Mouse (Mus musculus) testis, adult 2 months (tissue): ENCODE results near the gene Slc9a3r1. TPM values are rescaled to one million over a fixed set of nuclear protein-coding genes. Genes with fewer than 3 reads are reported as not detected.

Experiments
- H3K27ac ChIP-seq: fragments of 200-500 bp; 2 replicates; pipeline ENCODE4 v1.5.1; 2012; ENCODE audit warnings: low read depth, low read length; ENCODE audit not compliant: control insufficient read depth, insufficient read depth
- H3K27me3 ChIP-seq: fragments of 200-500 bp; 2 replicates; pipeline ENCODE4 v1.6.1; 2012; ENCODE audit warnings: mild to moderate bottlenecking, low read length, moderate library complexity; ENCODE audit not compliant: control insufficient read depth, insufficient read depth
- H3K36me3 ChIP-seq: fragments of 200-500 bp; 2 replicates; pipeline ENCODE4 v1.6.1; 2012; ENCODE audit warnings: mild to moderate bottlenecking, low read length; ENCODE audit not compliant: control insufficient read depth, insufficient read depth
- H3K4me1 ChIP-seq: fragments of 200-500 bp; 2 replicates; pipeline ENCODE4 v1.6.1; 2012; ENCODE audit warnings: low read length; ENCODE audit not compliant: control insufficient read depth, insufficient read depth
- H3K4me3 ChIP-seq: fragments of 200-500 bp; 2 replicates; pipeline ENCODE4 v1.5.1; 2012; ENCODE audit warnings: low read depth, mild to moderate bottlenecking, low read length, moderate library complexity, mixed read lengths; ENCODE audit not compliant: control insufficient read depth
- CTCF ChIP-seq: fragments of 200-500 bp; IDR thresholded peaks from 2 replicates; pipeline ENCODE4 v1.5.1; 2012; ENCODE audit warnings: low read depth, mild to moderate bottlenecking, inconsistent platforms, low read length, moderate library complexity; ENCODE audit not compliant: control insufficient read depth, insufficient read depth, insufficient replicate concordance
- POLR2A ChIP-seq: fragments of 200-500 bp; IDR thresholded peaks from 2 replicates; pipeline ENCODE4 v1.6.1; 2012; ENCODE audit warnings: low read depth, mild to moderate bottlenecking, inconsistent platforms, low read length, moderate library complexity; ENCODE audit not compliant: control insufficient read depth
- polyA plus RNA-seq: library from polyadenylated mRNA; depleted of rRNA; stranded (reverse); fragments of >200 nt; gene quantifications from 2 replicates; pipeline ENCODE4 v1.2.3, GENCODE M21; 2012; rRNA removed

Slc9a3r1 gene
- polyA plus RNA-seq, 1 experiment: 21.2 TPM

DNA sequence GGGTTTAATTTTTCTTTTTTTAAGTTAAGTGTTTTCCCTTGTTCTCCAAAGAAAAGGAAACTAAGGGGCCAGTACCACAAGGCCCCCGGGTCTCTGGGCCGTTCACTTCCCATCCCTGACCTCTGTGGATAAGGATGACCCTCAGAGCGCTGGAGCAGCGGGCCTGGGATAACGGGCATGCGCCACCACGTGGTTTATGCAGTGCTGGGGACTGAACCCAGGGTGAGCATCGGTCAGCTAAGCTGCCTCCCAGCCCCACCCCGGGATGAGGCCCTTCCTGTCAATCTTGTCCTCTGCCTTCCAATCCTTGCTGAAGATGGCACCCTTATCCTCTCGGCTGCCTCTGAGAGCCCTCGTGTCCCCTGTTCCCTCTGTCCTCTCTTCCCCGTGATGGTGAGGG, 64.5 kb downstream of the Slc9a3r1 start:
- Histone ChIP-seq H3K4me3 (no peak overlapping the region), H3K36me3 (no peaks in the 10 kb centered on the region), H3K27me3 (no peaks in the 10 kb centered on the region), H3K27ac (no peak overlapping the region), H3K4me1 (no peaks in the 10 kb centered on the region)
- no peak for TF ChIP-seq POLR2A

DNA sequence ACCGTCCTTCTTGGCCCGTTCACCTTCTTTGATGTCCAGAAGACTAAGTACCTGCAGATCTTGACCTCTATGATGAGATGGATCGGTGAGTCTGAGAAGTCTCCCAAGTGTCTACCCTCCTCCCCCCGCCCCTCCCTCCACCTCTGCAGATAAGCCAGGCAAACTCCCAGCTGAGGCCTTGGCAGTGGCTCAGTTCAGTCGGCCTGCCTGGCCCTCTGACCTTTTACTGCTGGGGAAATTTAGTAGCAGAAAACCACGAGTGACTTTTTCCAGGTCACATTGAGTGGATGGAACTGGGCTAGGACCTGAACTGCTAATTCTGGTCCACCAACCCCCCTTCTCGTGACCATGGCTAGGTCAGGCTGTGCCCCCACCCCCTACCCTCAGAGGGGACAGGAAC, 65.3 kb downstream of the Slc9a3r1 start:
- TF ChIP-seq POLR2A: no peak
- TF ChIP-seq CTCF: no peak
- no peaks in the 10 kb centered on the region for H3K4me1 ChIP-seq
- H3K27me3 ChIP-seq: no peaks in the 10 kb centered on the region
- H3K4me3 ChIP-seq: no peak overlapping the region
- no peaks in the 10 kb centered on the region for H3K36me3 ChIP-seq
- no peak overlapping the region for H3K27ac ChIP-seq

DNA sequence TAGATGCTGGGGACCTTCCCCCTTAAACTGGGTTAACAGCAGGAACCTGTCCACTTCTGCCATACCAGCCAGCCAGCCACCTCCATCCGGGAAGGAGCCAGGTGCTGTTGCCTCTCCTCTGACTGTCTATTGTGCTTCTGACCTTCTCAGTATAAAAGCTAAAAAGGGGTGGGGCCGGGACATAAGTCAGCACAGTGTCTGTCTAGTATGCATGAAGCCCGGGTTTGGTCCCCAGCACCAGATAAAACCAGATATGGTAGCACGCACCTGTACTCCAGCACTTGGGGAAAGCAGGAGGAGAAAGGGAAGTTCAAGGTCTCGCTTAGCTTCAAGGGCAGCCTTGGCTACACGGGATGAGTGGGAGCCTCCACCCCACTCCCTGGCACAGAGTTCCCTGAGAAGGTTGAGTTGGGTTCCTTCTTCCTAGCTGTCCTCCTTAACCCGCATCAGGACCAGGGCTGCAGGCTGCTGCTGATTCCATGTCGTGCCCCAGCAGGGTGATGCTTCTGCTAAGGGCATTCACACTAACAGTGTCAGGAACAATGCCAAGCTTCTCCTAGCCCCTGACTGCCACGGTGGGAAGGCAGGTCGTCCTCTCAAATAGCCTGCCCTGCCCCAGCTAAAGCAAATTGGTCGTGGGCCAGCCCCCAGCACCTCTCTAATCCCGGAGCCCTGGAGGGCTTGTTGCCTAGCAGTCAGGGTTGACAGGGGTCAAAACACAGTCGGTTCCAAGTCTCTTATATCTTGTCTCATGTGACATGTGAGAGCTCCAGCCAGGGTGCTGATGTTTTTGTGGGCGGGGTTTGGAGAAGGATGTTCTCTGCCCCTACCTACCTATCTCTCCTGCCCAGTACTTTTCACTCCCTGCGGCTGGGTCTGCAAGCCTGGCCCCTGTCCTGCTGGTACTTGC, 66.1 kb downstream of the Slc9a3r1 start:
- Histone ChIP-seq H3K4me1 (no peaks in the 10 kb centered on the region), H3K27me3 (no peaks in the 10 kb centered on the region), H3K4me3 (no peak overlapping the region), H3K36me3 (no peaks in the 10 kb centered on the region), H3K27ac (no peak overlapping the region)
- TF ChIP-seq POLR2A: no peak
- no peak for TF ChIP-seq CTCF

Other genes starting within 250 kb of the Slc9a3r1 start
- gene Cd300lb, start 229.0 kb upstream of the Slc9a3r1 start, polyA plus RNA-seq: 0.05 TPM in 1 of 2 replicates, not detected in the other
- not detected in 2 replicates for gene Cd300c, start 194.2 kb upstream of the Slc9a3r1 start, polyA plus RNA-seq
- gene Cd300ld, start 173.4 kb upstream of the Slc9a3r1 start, polyA plus RNA-seq: 0.07 and 0.17 TPM in 2 replicates
- 0.23 and 0.58 TPM in 2 replicates for gene Cd300c2, start 161.5 kb upstream of the Slc9a3r1 start, polyA plus RNA-seq
- gene Cd300ld2, start 147.1 kb upstream of the Slc9a3r1 start, polyA plus RNA-seq: not detected in 2 replicates
- 0.32 TPM in 1 of 2 replicates, not detected in the other for gene Cd300ld4, start 136.3 kb upstream of the Slc9a3r1 start, polyA plus RNA-seq
- gene Cd300ld5, start 125.6 kb upstream of the Slc9a3r1 start, polyA plus RNA-seq: 0.60 and 0.93 TPM in 2 replicates
- gene Cd300ld3, start 114.9 kb upstream of the Slc9a3r1 start, polyA plus RNA-seq: 1.5 and 3.6 TPM in 2 replicates
- not detected in 2 replicates for gene Cd300e, start 101.2 kb upstream of the Slc9a3r1 start, polyA plus RNA-seq
- not detected in 2 replicates for gene Rab37, start 71.9 kb upstream of the Slc9a3r1 start, polyA plus RNA-seq
- gene Cd300lf, start 29.3 kb upstream of the Slc9a3r1 start, polyA plus RNA-seq: 0.09 and 0.14 TPM in 2 replicates
- 7.5 and 9.0 TPM in 2 replicates for gene Tmem104, start 24.1 kb downstream of the Slc9a3r1 start, polyA plus RNA-seq
- 106 and 118 TPM in 2 replicates for gene Nat9, start 24.5 kb downstream of the Slc9a3r1 start, polyA plus RNA-seq
- gene Grin2c, start 103.9 kb downstream of the Slc9a3r1 start, polyA plus RNA-seq: 1.2 and 1.5 TPM in 2 replicates
- gene Fdxr, start 113.7 kb downstream of the Slc9a3r1 start, polyA plus RNA-seq: 28.0 and 30.7 TPM in 2 replicates
- 6.4 and 7.0 TPM in 2 replicates for gene Fads6, start 134.3 kb downstream of the Slc9a3r1 start, polyA plus RNA-seq
- gene Otop2, start 143.8 kb downstream of the Slc9a3r1 start, polyA plus RNA-seq: 8.5 and 8.9 TPM in 2 replicates
- 3.7 and 4.1 TPM in 2 replicates for gene Ush1g, start 158.7 kb downstream of the Slc9a3r1 start, polyA plus RNA-seq
- gene Otop3, start 171.4 kb downstream of the Slc9a3r1 start, polyA plus RNA-seq: 0.17 and 0.40 TPM in 2 replicates
- 1.2 and 1.7 TPM in 2 replicates for gene Hid1, start 204.4 kb downstream of the Slc9a3r1 start, polyA plus RNA-seq
- gene Cdr2l, start 218.6 kb downstream of the Slc9a3r1 start, polyA plus RNA-seq: 5.2 TPM in 2 replicates
- gene Mrpl58, start 240.4 kb downstream of the Slc9a3r1 start, polyA plus RNA-seq: 13.9 and 18.0 TPM in 2 replicates